Mouse (Mus musculus) ZHBTc4 (cell line): ENCODE data around the gene Gm20388.

ENCODE experiments used
- DNase-seq: peaks from one replicate; pipeline ENCODE4 v3.0.0-alpha.2; 2011; ENCODE audit warnings: low read depth, low spot score

Gm20388 gene

GRCm38 (mm10) chr8:120819906-120820305, 909.3 kb downstream of the Gm20388 start:
- DNase-seq = no peak

- DNase-seq = peak; percentile 68
Measured at GRCm38 (mm10) chr8:120821399-120822170, 910.9 kb downstream of the Gm20388 start.

- DNase-seq = no peak
Measured at GRCm38 (mm10) chr8:120823331-120823730, 912.7 kb downstream of the Gm20388 start.

- DNase-seq = peak; percentile 60
Measured at GRCm38 (mm10) chr8:120823887-120824286, 913.2 kb downstream of the Gm20388 start.

DNA sequence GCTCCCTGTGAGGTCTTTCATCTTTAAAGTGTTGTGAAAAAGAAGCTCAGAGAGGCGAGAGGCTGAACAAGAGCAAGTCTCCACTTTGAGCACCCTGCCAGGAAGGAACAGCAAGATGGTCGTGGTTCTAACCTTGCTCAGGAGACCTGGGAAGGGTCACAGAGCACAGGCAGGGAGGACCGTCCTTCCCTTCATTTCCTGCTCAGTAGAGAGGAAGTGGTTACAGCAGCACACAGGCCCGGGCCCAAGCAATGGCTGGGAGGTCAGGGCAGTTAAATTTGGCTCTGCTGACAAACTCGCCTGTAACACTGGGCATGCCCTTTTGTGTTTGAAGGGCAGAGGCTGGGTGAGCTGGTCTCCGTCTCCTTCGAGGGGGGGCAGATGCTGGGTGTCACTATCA, 914.0 kb downstream of the Gm20388 start:
- DNase-seq = no peak

DNA sequence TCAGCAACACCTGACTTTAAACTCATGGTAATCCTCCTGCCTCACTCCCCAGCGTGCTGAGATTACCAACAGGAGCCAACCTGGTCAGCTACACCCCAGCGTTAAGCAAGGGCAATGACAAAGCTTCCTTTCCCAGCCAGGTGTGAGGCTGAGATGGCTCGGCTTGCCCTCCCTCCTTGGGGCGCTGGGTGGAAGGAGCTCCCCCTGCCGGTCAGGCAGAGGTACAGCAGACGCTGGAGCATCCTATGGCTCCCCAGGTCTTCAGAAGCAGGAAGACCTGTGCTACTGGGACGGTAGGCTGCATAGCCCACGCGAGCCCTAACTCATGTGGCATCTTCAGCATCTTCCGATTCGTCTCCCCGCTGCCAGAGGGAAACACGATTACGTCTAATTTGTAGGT, 917.6 kb downstream of the Gm20388 start:
- peak; percentile 86 for DNase-seq

DNA sequence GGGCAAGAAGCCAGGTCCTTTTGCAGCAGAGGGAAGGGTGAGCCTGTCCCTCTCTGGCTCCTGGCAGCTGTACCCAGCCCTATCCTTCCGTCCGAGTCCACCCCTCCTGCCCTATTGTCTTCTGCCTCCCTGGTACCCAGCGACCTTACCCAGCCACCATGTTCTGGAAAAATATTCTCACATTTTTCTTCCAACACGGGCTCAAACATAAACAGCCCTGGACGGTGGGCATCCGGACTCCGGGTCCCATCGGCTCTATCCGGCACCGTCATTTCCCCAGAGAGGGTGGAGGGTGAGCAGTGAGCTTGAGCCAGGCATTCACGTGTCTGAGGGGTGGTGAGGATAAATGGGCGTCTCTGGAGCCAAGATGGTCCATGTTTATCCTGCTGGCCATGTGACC, 920.0 kb downstream of the Gm20388 start:
- DNase-seq = no peak

- no peak for DNase-seq
Measured at GRCm38 (mm10) chr8:120832022-120832421, 921.4 kb downstream of the Gm20388 start.

GRCm38 (mm10) chr8:120833196-120833595, 922.6 kb downstream of the Gm20388 start:
- no peak for DNase-seq

GRCm38 (mm10) chr8:120839031-120839430, 928.4 kb downstream of the Gm20388 start:
- DNase-seq = no peak

DNA sequence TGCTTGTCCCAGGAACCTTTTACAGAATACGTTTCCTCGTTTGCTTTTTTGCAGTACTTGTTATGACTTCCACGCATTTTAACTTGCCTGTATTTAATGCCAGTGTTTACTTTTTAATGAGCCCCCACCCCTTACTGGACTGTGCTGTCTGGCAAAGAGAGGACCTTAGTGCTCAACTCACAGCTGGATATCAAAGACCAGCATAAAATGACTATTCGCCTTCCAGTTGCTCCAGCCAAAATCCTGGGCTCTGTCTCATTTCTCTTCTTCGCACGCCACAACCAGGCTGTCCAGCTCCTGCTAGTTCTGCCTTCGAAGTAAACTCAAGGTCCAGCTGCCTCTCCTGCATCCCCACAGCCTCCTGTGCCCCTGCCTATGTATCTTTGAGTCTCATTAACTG, 932.4 kb downstream of the Gm20388 start:
- no peak for DNase-seq

GRCm38 (mm10) chr8:120846018-120846417, 935.4 kb downstream of the Gm20388 start:
- DNase-seq = no peak

- no peak for DNase-seq
Measured at GRCm38 (mm10) chr8:120847279-120847678, 936.6 kb downstream of the Gm20388 start.

DNA sequence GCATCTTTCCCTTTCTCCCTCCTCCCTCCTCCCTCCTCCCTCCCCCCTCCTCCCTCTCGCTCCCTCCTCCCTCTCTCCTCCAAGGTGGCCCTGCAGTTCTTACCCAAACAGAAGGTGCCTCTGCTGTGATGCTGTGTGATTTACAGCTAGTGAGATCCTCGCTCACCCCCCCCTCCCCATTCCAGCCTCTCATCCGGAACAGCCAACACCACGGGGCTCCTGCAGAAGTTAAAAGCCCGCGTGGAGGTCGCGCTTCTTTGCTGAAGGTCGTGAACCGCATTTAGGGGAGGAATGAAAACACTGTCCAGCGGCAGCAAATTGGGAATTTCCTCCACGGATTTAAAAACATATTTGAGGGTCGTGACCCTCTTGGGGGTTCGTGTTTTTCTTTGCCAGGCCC, 937.1 kb downstream of the Gm20388 start:
- peak; percentile 11 for DNase-seq

DNA sequence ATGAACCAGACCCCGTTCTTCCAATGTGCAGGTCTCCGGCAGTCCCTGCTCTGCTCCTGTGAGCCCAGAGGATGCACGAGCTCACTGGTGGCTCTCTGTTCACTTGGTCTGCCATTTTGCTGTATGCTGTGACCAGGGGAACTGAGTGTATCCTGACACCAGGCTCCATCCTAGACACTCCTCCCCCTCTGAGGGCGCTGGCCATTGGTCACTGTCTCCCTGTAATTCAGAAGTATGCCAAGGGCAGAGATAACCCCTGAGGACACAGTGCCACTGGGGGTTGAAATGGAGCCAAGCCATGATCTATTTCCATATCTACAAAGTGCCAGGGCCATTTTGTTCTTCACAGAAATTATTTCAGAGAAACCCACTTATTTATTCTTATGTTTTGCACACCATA, 937.8 kb downstream of the Gm20388 start:
- no peak for DNase-seq

DNA sequence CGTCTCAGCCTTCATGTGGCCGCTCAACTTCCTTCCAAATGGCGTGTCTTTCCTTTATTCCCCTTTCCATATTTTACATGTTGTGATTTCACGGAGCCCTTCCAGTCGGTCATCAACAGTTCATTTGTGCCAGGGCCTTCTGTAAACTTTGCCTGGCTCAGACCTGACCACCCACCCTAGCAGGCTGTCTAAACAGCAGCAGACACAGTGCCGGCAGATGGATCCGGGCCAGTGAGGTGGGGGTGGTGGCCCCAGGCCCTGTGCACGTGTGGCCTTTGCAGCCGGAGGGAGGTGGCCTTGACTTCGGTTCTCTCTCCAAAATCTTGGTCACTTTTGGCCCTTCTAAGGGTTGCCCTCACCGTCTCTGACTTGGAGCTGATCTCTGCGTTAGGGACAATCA, 940.8 kb downstream of the Gm20388 start:
- no peak for DNase-seq

GRCm38 (mm10) chr8:120859881-120860280, 949.2 kb downstream of the Gm20388 start:
- DNase-seq = no peak

DNA sequence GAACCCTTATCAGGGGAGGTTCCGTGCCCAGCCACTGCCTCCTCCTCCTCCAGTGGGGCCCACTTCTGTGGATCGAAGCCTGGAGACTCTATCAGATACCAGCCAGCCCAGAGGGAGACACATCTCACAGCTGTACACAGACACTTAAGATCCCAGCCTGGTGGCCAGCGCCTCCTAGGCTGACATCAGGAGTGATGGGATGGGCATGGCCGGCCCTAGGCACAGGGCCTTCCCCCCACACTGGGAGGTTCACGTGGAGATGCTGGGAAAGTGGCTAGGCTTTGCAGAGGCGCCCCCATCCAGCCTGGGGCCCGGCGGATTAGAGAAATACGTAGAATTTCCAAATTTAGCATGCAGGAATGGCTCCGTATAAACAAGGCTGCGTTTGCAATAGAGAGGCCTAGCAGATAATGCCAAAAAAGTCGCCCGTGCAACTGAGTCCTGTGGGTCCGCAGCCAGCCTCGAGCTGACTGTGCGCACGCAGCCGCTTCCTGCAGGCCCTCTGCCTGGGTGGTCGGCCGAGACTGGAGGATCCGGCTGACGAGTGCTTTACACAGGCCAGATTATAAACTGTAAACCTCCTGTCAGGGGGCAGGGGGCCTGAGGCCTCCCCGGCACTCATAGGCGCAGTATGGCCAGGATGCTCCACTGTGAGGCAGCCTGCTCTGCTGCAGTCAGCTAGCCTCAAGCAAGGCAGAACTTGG, 949.9 kb downstream of the Gm20388 start:
- peak; percentile 9 for DNase-seq

DNA sequence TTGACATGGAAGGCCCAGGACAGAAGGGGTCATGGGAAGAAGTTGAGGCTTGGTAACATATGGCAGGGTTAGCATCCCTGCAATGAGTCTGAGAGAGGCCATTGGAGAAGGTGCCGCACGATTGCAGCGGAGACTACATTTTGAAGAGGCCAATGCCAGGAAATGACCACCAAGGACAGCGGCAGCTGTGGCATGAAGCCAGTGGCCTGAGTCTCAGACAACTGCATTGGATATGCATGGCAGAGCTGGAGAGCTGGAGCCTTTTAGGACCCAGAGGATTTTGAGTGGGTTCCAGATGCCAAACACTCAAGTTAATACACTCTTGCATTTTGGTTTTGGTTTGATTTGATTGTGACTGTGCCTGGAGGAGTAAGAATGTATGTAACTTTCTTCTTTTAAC, 953.0 kb downstream of the Gm20388 start:
- no peak for DNase-seq

DNA sequence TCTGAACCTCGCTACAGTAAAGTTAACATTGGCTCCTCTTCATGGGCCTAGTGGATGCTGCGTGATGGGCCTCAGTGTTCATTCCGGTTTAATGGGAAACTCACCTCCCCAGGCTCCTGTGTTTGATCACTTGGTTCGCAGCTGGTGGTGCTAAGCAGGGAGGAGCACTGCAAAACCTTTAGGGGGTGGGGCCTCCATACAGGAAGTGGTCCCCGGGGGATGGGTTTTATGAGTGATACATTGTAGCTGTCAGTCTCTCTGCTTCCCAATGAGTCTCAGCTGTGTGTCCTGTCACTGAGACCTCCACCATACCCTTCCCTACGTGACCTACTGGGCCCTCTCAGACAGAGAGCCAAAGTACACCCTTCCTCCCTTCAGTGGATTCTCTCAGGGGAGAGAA, 956.7 kb downstream of the Gm20388 start:
- DNase-seq = no peak

GRCm38 (mm10) chr8:120872661-120873060, 962.0 kb downstream of the Gm20388 start:
- no peak for DNase-seq

DNA sequence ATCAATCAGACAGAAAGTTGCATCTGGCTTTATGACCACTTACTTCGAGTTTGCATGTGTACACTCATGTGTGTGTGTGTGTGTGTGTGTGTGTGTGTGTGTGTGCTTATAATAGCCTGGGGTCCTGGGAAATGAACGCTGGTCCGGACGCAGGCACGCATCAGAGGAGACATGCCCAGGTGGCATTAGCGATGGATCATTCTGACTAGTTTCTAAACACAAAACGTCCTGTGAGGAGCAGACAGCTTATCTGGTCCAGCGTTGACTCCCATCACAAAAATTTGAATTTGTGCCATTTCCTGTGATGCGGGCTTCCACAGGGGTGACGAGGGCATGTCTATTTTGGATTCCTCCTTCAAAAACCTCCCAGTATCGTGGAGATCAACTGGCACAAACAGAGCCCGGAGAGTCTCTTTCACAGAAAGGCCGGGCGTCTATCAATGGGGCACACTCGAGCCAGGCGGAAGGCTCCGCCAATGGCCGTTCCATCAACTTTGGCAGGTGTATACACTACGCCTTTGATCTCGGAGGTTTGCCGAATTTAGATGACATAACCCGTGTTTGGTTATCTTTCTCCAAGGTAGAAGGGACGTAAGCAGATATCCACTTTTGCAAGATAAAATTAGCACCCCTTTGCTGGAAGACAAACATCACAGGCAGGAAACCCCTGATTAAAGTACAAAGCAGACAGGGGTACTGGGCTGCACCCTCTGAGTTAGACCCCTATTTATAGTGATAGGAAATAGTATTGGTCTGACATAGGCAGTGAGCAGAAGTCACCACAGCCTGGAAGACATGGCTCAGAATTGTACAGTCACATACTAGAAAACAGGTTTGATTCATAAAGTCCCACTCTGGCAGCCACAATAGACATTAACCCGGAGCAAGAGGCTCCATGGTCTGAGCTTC, 965.6 kb downstream of the Gm20388 start:
- DNase-seq = no peak
